Mouse (Mus musculus): ENCODE measurements around the gene Aasdhppt. TPM values are rescaled to one million over a fixed set of nuclear protein-coding genes. Genes with fewer than 3 reads are reported as not detected.

Gene Aasdhppt
- polyA plus RNA-seq, 1 experiment from 2014 or later = 30.2 TPM

GRCm38 (mm10) chr9:4266881-4267280, 42.4 kb downstream of the Aasdhppt start:
- Histone ChIP-seq H3K27ac (no peak overlapping the region), H3K4me3 (replicated peaks) (no peak overlapping the region), H3K9ac (replicated peaks) (no peak overlapping the region), H3K27me3 (no peaks in the 10 kb centered on the region), H3K36me3 (no peaks in the 10 kb centered on the region), H3K9me3 (no peaks in the 10 kb centered on the region), H3K4me2 (replicated peaks) (no peak overlapping the region), H3K4me1 (replicated peaks) (no peaks in the 10 kb centered on the region)
- WGBS = 91% methylated on average over 3 of the region's 3 CpGs
- peak; percentile 58; the same call in 1 of the 2 replicates for ATAC-seq

GRCm38 (mm10) chr9:4260746-4261090, 48.6 kb downstream of the Aasdhppt start:
- 64% methylated on average over 12 of the region's 12 CpGs for WGBS
- H3K27me3 ChIP-seq = no peaks in the 10 kb centered on the region
- H3K9ac ChIP-seq (replicated peaks) = no peak overlapping the region
- ATAC-seq = 0 out of 2 replicates have a peak, but pooled peaks have one; percentile 60
- no peak overlapping the region for H3K27ac ChIP-seq
- no peaks in the 10 kb centered on the region for H3K36me3 ChIP-seq
- peaks cover 15% of the 10 kb centered on the region; the same call in 1 of the 2 replicates for H3K9me3 ChIP-seq
- no peaks in the 10 kb centered on the region for H3K4me1 ChIP-seq (replicated peaks)
- no peak overlapping the region for H3K4me2 ChIP-seq (replicated peaks)
- peak overlapping the region; percentile 26 for H3K4me3 ChIP-seq (replicated peaks)

- peak; percentile 73 for ATAC-seq
- 49% methylated on average over 65 of the region's 65 CpGs for WGBS
- no peak overlapping the region for H3K27ac ChIP-seq
- H3K4me2 ChIP-seq (replicated peaks) = no peak overlapping the region; the same call in 1 of the 2 replicates
- peak overlapping the region; percentile 26 for H3K4me3 ChIP-seq (replicated peaks)
- H3K4me1 ChIP-seq (replicated peaks) = no peaks in the 10 kb centered on the region
- H3K27me3 ChIP-seq = no peaks in the 10 kb centered on the region
- peaks cover 15% of the 10 kb centered on the region; the same call in 1 of the 2 replicates for H3K9me3 ChIP-seq
- no peak overlapping the region for H3K9ac ChIP-seq (replicated peaks)
- no peaks in the 10 kb centered on the region for H3K36me3 ChIP-seq
These were observed 49.2 kb downstream of the Aasdhppt start for GRCm38 (mm10) chr9:4259841-4260745.

- Histone ChIP-seq H3K9me3 (peaks cover 15% of the 10 kb centered on the region; the same call in 1 of the 2 replicates), H3K4me2 (replicated peaks) (no peak overlapping the region), H3K4me3 (replicated peaks) (no peak overlapping the region), H3K4me1 (replicated peaks) (no peaks in the 10 kb centered on the region), H3K27ac (no peak overlapping the region), H3K27me3 (no peaks in the 10 kb centered on the region), H3K9ac (replicated peaks) (no peak overlapping the region), H3K36me3 (no peaks in the 10 kb centered on the region)
- ATAC-seq = peak; percentile 73
- WGBS = 89% methylated on average over 10 of the region's 10 CpGs
These were observed 50.2 kb downstream of the Aasdhppt start for GRCm38 (mm10) chr9:4259074-4259473.

Small RNA genes within 50 kb of the gene (microRNA-seq; reads per million reads assigned to microRNA genes)
- gene Gm22195 = not detected

Other genes with a start within 250 kb of the Aasdhppt start
- gene Kbtbd3, start 362 bp upstream of the Aasdhppt start, polyA plus RNA-seq (2015; fragmentation: Nextera tagmentation; extraction: Ambion mirVana) = 10.4 and 10.8 TPM in 2 replicates
- gene Msantd4, start 67.1 kb upstream of the Aasdhppt start, polyA plus RNA-seq (2015; fragmentation: Nextera tagmentation; extraction: Ambion mirVana) = 65.3 and 76.4 TPM in 2 replicates